Mouse (Mus musculus) T-helper 1 cell (primary cell): ENCODE results near the gene Pip5kl1.

ENCODE experiments used
- in situ Hi-C: fragments of 300-600 bp; cut with MboI, MseI; formaldehyde crosslinking; loops from one replicate; pipeline ENCODE4 v1.15.1; 2025; ENCODE audit warnings: high pct_unique_total_duplicates

Gene Pip5kl1

DNA sequence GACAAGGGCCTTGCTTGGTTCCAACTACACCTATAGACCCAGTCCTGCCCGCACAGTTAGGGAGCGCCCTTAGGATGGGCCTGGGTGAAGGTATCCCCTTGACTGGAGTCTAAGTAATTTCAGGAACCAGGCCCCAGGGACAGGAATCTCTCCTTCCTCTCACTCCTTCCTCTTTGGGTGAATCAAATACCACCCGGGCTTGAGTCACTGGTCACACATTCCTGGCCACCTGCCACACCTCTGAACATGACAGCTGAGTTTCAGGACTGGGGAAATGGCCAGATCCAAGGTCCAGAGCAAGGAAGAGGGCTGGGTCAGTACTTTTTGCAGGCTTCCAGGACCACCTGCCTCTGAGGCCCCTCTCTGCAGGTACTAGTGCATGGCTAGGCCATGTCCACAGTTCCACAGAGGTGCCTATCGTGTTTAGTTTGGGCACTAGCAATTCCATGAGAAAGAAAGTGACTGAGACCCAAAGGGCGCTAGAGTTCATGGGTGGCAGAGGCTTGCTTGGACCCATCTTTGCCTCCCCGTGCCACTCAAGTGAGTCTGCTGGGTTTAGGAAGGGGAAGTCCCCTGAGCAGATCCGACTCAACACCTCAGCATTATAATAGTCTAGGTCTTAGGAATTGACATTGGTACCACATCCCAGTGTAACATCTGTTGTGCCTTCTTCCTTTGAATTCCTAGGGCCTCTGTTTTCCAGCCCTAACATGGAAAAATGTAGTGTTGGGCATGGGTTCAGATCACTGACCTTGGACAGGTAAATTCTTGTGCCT lies 26.4 kb upstream of the Pip5kl1 start:
- in situ Hi-C loops, result no loop called here

DNA sequence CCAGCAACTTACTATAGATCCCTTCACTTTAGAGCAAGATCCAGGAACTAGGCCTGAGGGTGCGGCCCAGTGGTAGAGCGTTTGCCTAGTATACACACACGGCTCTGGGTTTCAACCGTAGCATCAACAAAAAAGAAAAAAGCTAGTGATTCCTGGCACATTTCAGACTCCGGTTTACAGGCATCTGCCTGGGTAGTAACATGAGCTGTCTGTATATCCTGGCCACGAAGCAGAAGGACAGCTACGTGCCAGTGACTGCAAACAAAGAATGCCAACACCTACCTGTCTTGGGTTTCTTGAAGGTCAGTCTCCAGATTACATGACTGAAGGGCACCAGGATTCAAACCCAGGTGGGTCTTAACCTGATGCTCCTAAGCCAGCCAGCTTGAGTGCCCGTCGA lies 25.4 kb upstream of the Pip5kl1 start:
- in situ Hi-C loops, result no loop called here

DNA sequence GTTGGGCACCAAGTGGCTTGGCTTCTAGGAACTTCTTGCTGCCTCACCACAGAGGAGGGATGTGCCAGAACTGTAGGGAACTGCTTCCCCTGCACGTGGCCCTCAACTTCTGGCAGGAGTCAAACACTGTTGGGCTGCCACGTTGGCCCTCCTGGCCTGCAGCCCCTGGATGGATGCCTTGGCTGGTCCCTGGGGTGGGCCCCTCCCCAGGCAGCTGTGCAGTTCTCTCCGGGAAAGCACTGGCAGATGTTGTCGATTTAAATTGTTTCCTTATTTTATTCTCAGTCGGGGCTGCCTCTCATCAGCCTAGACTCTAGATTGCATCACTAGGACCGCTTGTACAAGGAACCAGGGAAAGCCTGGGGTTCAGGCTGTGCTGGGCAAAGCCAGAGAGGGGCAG lies 24.8 kb upstream of the Pip5kl1 start:
- in situ Hi-C loops, result no loop called here

DNA sequence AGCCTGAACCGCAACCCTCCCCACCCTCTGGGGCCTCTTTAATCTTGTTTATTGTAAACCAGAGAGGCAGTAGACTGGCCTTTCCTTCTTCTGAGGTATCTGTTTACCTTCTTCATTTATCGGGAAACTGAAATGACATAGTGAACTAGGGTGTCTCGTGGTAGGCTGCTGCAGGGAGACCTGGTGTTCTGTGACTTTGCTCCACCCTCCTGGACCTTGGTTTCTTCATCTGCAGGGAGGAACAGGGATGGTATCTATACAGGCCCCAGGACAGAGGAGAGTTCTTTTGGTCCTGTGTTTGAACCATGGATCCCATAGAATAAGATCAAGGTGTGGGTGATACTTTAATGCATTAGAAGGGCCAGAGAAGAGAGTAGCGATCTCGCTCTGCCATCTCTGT lies 23.4 kb upstream of the Pip5kl1 start:
- in situ Hi-C loops, result no loop called here

DNA sequence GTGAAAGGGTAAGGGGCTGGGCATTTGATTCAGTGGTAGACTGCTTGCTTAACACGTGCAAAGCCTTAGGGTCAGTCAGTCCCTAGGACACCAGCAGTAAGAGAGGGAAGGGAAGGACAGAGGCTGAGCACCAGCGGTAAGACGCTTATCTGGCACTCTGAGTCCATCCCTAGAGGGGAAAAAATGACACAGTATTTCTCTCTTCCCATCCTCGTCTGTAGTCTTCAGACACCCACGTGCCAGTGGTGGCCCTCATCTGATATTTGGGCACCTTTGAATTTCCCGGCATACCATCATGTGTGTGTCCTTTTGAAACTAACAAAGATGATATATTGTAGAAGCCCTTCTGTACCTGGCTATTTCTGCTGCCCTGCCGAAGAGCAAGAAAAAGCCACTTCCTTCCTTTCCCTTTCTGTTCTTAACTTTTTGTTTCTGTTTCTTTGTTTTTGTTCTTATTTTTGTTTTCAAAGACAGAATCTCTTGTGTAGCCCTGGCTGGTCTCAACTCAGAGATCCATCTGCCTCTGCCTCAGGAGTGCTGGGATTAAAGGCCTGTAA lies 20.9 kb upstream of the Pip5kl1 start:
- in situ Hi-C loops, result no loop called here

DNA sequence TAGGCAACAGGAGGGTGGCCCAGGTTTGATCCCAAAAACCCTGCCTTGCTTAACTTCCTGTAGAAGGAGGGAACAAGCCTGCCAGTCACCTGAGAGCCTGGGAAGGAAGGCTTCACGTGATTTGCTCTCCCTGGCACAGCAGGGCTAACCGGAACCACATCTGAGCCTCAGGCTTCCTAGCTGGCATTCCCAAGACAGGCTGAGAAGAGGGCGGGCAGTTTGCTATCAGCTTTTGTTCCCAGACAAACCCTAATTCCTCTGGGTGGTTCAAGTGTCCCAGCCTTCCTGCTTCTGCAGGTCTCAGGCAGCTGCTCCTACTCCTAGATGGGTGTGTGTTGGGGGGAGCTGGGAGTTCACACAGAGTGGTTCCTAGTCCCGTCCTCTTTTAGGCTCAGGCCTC lies 19.1 kb upstream of the Pip5kl1 start:
- in situ Hi-C loops, result no loop called here

DNA sequence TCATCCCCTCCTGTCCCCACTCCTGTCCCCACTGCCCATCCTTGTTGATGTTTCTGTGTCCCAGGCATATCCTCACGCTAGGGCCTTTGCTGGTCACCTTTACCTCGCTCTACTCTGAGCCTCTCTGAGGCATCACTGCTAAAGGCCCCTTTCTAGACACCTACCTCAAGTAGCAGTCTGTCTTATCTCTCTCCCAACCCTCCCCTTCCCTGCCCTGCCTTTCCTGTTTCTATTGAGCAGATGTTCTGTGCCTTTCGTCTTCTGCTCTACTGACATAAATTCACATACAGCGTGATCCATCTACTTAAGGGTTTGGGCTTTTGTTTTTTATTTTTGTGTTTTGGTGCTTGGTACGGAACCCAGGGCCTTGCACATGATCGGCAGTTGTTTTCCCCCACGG lies 18.6 kb upstream of the Pip5kl1 start:
- in situ Hi-C loops, result no loop called here

DNA sequence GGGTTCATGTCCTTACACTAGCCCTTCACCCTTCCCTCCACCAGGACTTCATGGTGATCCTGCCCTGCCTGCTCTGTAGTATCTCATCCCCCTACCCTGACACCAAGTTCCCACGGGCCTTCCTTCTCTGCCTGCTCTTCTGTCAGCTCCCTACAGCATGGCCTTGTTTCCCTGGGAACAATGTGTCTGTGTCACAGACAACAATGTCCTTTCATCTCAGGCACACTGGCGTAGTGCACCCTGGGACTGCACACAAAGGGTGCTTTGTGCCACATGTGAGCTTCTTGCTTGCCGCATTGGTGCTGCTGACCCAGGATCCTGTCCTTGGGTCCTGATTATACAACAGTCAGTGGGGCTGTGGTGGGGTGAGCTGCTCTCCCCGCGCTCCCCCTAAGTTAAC lies 15.0 kb upstream of the Pip5kl1 start:
- in situ Hi-C loops, result no loop called here

DNA sequence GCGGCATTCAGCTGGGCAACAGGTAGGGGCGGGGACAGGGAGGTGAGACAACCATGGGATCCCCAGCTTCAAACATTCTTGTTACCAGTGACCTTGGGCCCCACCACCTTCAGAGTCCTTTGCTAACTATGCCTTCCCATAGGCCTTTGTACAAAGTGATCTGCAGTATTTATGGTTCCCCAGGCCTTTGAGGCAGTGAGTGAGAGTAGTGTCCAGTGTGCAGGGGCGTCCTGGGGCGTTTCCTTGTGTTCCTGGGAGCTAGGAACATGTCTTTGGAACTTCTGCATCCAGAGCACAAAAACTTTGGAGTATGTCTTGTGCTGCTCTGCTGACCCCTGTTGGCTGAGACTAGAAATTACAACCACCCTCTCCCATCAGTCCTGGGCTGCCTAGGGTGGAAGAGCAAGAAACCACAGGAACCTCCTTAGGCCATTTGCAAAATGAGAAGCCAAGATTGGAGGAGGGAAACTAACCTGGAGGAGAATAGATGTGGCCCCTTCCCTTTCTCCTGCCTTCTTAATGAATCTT lies 8.0 kb upstream of the Pip5kl1 start:
- in situ Hi-C loops, result loop anchor here (5.0 kb wide), 1 partner anchor 79 kb away; no protein-coding TSS in a partner anchor

DNA sequence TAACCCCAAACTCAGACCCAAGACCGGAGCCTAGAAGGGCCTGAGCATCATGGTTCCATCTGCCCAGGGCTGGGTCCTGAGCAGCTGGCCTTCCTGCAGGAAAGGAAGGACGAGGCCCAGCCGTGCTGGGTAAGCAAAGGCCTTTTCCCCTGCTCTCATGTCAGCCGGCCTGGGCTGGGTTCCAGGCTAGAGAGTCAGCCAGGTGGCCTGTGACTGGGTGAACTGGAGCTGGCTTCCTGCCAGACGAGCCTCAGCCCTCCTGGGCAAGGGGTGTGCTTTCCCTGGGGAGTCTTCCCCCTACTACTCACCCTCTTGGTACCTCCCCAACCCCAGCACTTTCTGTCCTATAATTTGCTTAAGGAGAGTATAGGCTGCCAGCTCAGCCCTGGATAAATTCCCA lies 6.4 kb upstream of the Pip5kl1 start:
- in situ Hi-C loops, result loop anchor here (5.0 kb wide), 1 partner anchor 81 kb away; no protein-coding TSS in a partner anchor

DNA sequence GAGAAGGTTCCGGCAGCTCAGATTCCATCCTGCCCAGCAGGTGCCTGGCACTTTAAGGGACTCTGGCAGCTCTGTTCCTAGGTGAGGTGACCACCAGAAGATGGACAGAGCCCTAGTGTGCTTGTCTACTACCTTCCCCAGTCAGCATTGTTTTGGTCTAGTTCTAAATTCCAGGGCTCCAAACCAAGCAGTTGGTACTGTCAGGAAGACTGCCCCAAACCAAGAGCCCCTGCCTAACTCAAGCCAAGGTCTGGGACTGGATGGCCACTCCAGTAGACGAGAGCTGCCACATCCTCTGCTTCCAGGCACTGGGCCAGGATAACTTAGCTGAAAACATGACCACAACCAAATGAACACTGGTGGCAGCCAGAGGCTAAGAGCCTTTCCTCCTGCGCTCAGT lies 5.7 kb upstream of the Pip5kl1 start:
- in situ Hi-C loops, result loop anchor here (5.0 kb wide), 1 partner anchor 82 kb away; no protein-coding TSS in a partner anchor

DNA sequence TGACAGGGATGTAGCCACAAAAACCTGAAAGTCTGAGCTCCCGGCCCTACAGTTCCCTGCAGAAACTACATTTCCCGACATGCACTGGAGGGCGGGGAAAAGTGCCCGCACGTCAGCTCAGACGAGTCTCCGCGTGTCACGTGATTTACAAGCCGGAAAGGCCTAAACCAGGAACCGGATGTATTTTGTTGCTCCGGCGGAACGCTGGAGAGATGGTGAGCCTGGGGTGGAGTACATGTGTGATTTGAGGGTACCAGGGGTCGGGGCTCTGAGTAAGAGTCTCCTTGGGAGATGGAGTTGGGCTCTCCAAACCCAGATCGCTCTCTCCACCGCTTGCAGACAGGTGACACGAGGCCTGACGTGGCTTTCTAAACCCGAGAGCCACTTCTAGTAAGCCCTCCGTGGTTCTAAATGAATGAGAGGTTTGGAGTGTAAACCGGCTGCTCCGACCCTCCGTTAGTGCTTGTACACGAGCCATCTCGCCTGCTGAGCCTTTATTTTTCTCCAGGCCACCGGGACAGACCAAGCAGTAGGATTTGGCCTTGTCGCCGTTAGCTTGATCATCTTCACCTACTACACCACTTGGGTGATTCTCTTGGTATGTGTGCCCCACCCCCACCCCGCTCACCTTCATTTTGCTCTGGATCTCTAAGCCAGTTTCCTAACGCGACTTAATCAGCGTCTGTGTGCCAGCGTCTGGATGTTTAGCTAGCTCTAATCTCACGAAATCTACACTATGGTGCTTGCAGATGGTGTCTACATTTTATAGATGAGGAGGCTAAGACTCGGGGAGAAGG lies 3.7 kb upstream of the Pip5kl1 start, which contains the start of gene Dpm2:
Gene Dpm2 (plus strand): TSS at position 161 of the 797 bp plus-strand sequence.
- in situ Hi-C loops, result no loop called here

DNA sequence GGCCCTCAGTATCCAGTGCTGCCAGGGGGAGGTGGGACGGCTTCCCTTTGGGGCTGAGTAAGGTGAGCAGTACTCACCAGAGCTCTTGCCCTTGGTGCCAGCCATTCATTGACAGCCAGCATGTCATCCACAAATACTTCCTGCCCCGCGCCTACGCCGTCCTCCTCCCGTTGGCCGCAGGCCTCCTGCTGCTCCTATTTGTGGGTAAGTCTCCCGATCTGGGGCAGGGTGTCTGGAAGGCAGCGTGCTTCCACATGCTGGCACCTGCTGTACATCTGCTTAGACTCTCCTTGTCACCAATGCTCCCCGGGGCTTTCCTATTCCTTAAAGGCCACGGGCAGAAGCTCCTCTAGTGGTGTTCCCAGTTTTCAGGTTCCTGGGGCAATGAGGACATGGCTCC lies 2.4 kb upstream of the Pip5kl1 start:
- in situ Hi-C loops, result no loop called here

DNA sequence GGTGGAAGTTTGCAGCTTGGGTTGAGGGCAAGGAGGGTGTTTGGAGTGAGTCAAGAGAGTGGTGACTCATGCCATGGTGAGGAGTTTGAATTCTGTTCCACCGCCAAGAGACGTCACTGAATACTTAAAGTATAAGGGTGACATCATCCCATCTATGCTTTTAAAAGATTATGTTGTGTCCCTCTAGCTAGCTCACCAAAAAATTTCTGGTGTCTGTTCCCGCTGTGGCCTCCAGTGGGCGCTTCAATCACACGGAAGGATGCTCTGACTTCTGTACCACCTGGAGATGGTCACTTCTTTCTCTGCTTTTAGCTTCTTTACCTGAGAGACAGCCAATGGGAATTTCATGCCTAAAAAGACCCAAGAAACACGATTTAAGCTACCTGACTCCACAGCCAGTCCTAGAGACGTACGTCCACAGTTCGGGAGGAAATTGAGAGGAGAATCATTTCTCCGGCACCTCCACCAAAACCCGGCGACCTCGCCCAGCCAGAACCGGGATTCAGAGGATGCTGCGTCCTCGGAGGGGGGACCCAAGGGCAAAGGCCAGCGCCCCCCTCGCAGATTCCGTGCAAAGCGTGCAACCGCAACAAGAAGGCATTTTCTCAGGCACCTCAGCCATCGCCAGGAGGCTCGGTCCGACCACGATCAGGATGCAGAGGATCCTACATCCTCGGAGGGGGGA lies 446 bp downstream of the Pip5kl1 start:
- in situ Hi-C loops, result no loop called here

DNA sequence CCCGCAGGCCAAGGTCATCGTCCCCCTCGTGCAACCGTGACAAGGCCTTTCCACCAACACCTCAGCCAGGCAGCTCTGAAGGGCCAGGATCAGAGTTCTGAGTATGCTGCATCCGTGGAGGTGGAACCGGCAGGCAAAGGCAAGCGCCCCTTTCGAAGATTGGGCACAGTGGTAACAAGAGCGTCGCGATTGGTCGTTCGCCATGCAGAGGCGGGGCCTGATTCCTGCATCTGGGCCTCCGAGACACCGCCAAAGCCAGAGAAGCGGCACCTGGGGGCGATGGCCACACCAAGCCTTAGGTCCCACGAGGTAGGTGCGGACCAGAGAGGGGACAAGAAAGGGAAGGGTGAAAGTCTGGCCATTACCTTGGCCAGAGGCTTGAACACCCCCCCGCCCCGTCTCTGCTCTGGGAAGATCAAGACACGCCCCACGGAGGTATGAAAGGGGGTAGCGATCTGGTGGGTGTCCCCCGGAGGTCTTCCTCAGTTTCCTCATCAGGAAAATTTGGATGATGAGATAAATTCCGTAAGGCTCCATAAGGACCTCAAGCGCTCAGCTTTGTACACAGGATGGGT lies 1.1 kb downstream of the Pip5kl1 start, which contains the start of gene 9430097D07Rik:
Gene 9430097D07Rik (minus strand): TSS at position 99 of the 575 bp plus-strand sequence.
- in situ Hi-C loops, result no loop called here

DNA sequence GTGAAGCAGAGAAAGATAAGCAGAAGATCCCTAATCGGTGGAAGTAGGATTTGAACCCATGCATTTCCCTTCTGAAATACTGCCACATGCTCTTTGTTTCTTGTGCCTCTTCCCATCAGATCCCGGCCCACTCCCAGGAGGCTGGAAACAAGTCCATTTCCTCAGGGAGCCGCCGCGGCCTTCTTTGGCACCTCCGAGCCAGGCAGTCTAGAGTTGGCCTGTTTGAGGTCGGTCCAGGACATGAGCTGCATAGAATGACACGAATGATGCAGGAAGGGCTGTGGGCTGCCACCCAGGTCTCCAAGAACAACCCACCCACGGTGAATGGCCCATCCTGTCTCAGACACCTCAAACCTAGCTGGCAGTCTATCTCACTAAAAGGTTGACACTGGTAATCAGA lies 1.9 kb downstream of the Pip5kl1 start:
- in situ Hi-C loops, result no loop called here

DNA sequence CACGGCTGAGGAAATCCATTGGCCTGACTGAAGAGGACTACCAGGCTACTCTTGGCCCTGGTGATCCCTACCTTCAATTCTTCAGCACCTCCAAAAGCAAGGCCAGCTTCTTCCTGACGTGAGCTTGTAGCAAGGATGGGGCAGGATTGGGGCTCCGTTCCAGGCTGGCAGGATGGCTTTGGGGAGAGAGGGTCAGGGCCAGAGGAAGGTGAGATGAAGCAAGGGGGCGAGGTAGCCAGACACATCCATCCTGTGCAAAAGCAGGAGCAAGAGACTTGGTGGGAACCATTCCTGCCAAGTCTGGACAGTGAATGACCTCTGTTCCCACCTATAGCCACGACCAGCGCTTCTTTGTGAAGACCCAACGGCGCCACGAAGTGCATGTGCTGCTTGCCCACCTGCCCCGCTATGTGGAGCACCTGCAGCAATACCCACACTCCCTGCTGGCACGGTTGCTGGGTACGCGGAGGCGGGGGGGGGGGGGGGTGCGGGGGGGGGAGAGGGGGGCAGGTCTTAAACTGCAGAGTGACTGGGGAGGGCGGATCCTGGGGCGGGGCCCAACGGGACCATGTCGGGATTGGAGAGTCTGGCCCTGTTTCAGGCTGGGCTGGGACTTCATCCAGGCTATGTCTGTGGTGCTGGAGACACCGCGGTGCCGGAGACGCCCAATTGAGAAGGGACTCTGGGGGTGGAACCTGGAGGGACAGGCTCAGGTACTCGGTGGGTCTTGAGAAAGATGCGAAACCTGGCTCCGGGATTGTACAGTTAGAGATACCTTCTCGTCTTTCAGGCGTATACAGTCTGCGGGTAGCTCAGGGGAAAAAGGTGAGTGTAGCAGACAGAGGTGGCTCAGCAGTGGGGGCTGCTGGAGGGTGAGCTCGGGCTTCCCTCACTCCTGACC lies 3.8 kb downstream of the Pip5kl1 start:
- in situ Hi-C loops, result no loop called here

DNA sequence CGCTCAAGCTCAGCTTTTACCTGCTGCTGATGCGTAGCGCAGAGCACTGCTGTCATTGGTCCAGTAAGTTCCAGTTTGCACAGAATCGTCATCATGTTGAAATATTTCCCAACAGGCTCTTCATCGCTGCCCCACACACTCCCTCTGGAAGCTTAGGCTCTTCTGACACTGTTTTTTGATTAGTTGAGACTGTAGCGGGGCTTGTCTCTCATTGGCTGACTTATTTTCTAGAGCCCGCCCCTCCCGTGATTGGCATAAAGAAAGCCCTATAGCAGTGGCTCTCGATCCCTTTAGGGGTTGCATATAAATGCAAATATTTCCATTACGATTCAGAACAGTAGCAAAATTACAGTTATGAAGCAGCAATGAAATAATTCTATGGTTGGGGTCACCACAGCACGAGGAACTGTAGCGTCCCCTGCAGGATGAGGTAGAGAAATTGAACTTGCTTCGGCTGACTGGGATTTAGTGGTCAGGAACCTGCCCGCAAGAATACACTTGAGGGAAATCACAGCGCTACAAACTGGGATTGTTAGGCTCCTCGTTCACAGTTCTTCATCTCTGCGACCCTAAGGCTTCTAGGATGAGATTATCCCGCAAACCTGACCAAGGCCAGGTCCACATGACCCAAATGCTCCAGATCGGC lies 7.0 kb downstream of the Pip5kl1 start:
- in situ Hi-C loops, result no loop called here
